Mouse (Mus musculus): Measurements from ENCODE around the gene Pygb. TPM values are rescaled to one million over a fixed set of nuclear protein-coding genes. Genes with fewer than 3 reads are reported as not detected.

Gene Pygb
- 100 to 1,000 TPM; 374 to 404 TPM for total RNA-seq (2021)

- DNase-seq = peak; percentile 91
- intact Hi-C loops (cut with DNase I) = loop anchor here (5.0 kb wide), 2 partner anchors 34 to 179 kb away; partner anchors contain the start of gene Apmap
Observed at GRCm38 (mm10) chr2:150786251-150787180, at the start of gene Pygb. Pygb (plus strand) TSS chr2:150786735.

- DNase-seq = no peak
- intact Hi-C loops (cut with DNase I) = no loop called here
Observed at GRCm38 (mm10) chr2:150737881-150738280, 48.7 kb upstream of the Pygb start.

GRCm38 (mm10) chr2:150740145-150740841 lies 46.2 kb upstream of the Pygb start:
- DNase-seq = no peak
- intact Hi-C loops (cut with DNase I) = loop anchor here (1.0 kb wide), 1 partner anchor 62 kb away; no protein-coding TSS in a partner anchor

- intact Hi-C loops (cut with DNase I) = no loop called here
- peak in 1 of 2 experiments; percentile 23 for DNase-seq
Observed at GRCm38 (mm10) chr2:150741405-150741804, 45.1 kb upstream of the Pygb start.

- no peak for DNase-seq
- intact Hi-C loops (cut with DNase I) = loop anchor here (5.0 kb wide), 1 partner anchor 162 kb away; the partner anchor contains the start of gene Gins1
Observed at GRCm38 (mm10) chr2:150745016-150745415, 41.5 kb upstream of the Pygb start.

- intact Hi-C loops (cut with DNase I) = loop anchor here (2.0 to 5.0 kb wide), 3 partner anchors 70 to 158 kb away; partner anchors contain the start of gene Gins1
- DNase-seq = peak; percentile 96 to 97
Observed at GRCm38 (mm10) chr2:150748854-150749253, 37.7 kb upstream of the Pygb start, which contains the start of gene Entpd6. Entpd6 (plus strand) TSS chr2:150749042.

- no peak for DNase-seq
- intact Hi-C loops (cut with DNase I) = loop anchor here (2.0 to 5.0 kb wide), 3 partner anchors 70 to 158 kb away; partner anchors contain the start of gene Gins1
Observed at GRCm38 (mm10) chr2:150749283-150749682, 37.3 kb upstream of the Pygb start.

GRCm38 (mm10) chr2:150750129-150750979 lies 36.2 kb upstream of the Pygb start:
- intact Hi-C loops (cut with DNase I) = loop anchor here (5.0 kb wide), 2 partner anchors 37 to 77 kb away; partner anchors contain the start of gene Pygb
- no peak for DNase-seq

- no peak for DNase-seq
Observed at GRCm38 (mm10) chr2:150755016-150755415, 31.5 kb upstream of the Pygb start.

GRCm38 (mm10) chr2:150761476-150761875 lies 25.1 kb upstream of the Pygb start:
- no peak for DNase-seq
- intact Hi-C loops (cut with DNase I) = no loop called here

More at GRCm38 (mm10) chr2:150755016-150755415, 31.5 kb upstream of the Pygb start:
- intact Hi-C loops (cut with DNase I) = no loop called here

- DNase-seq = peak in 1 of 2 experiments; percentile 44
Observed at GRCm38 (mm10) chr2:150765619-150766018, 20.9 kb upstream of the Pygb start.

GRCm38 (mm10) chr2:150766083-150766862 lies 20.3 kb upstream of the Pygb start:
- DNase-seq = no peak
- intact Hi-C loops (cut with DNase I) = no loop called here

More at GRCm38 (mm10) chr2:150765619-150766018, 20.9 kb upstream of the Pygb start:
- intact Hi-C loops (cut with DNase I) = no loop called here

- no peak for DNase-seq
- intact Hi-C loops (cut with DNase I) = no loop called here
Observed at GRCm38 (mm10) chr2:150768678-150769077, 17.9 kb upstream of the Pygb start.

- DNase-seq = peak; percentile 92 to 93
- intact Hi-C loops (cut with DNase I) = loop anchor here (2.0 kb wide), 1 partner anchor 18 kb away; no protein-coding TSS in a partner anchor
Observed at GRCm38 (mm10) chr2:150770747-150771146, 15.8 kb upstream of the Pygb start.

- DNase-seq = no peak
- intact Hi-C loops (cut with DNase I) = loop anchor here (2.0 kb wide), 1 partner anchor 18 kb away; no protein-coding TSS in a partner anchor
Observed at GRCm38 (mm10) chr2:150771169-150771568, 15.4 kb upstream of the Pygb start.

- intact Hi-C loops (cut with DNase I) = loop anchor here (2.0 kb wide), 1 partner anchor 17 kb away; no protein-coding TSS in a partner anchor
- DNase-seq = no peak
Observed at GRCm38 (mm10) chr2:150771996-150772395, 14.5 kb upstream of the Pygb start.

- intact Hi-C loops (cut with DNase I) = no loop called here
- peak; percentile 79 to 81 for DNase-seq
Observed at GRCm38 (mm10) chr2:150772466-150773119, 13.9 kb upstream of the Pygb start.

GRCm38 (mm10) chr2:150782801-150783200 lies 3.7 kb upstream of the Pygb start:
- intact Hi-C loops (cut with DNase I) = no loop called here
- no peak for DNase-seq
